Mouse (Mus musculus) brain, embryonic 14.5 days (tissue): ENCODE data around the gene Esrra.

Experiments used
- CTCF ChIP-seq: fragments of 200-500 bp; IDR thresholded peaks from 2 replicates; pipeline ENCODE4 v1.5.1; 2012; ENCODE audit warnings: inconsistent platforms, mild to moderate bottlenecking, moderate library complexity, borderline replicate concordance; ENCODE audit not compliant: insufficient read depth, insufficient read length; ENCODE audit errors: extremely low read depth
- POLR2A ChIP-seq: fragments of 200-500 bp; IDR thresholded peaks from 2 replicates; pipeline ENCODE4 v1.6.1; 2012; ENCODE audit warnings: mild to moderate bottlenecking, inconsistent platforms, borderline replicate concordance; ENCODE audit not compliant: poor library complexity, insufficient read depth, insufficient read length, severe bottlenecking; ENCODE audit errors: extremely low read depth

DNA sequence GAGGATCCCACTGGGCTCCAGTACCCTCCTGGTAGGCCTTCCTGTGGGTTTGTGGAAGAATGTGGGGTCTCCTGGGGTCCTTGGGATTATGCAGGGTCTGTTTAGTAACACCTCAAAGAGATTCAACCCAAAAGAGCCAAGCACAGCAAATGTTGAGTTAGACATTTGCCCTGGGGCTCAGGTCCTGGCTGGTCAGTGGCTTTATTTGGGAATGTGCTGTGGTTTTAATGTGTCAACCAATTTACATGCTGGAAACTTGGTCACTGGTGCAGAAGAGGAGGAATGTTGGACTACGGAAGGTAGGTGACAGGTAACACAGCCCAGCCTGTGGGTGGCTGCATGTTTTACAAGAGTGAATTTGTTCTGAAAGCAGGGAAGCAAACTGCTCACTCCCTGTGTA is 18.6 kb downstream of the Esrra start:
- TF ChIP-seq CTCF (no peak), POLR2A (no peak)
